Mouse (Mus musculus): ENCODE results near the gene Nobox.

Nobox gene

GRCm38 (mm10) chr6:43272597-43272996 is 36.8 kb downstream of the Nobox start:
- peak; percentile 51 for DNase-seq

- peak; percentile 84 for DNase-seq
These were observed 43.0 kb downstream of the Nobox start for GRCm38 (mm10) chr6:43266356-43266755.

GRCm38 (mm10) chr6:43265363-43266041 is 43.9 kb downstream of the Nobox start, which contains the start of gene Arhgef5:
TSS of gene Arhgef5 (plus strand) at chr6:43265582.
- DNase-seq: peak; percentile 85

GRCm38 (mm10) chr6:43260756-43261155 is 48.6 kb downstream of the Nobox start:
- DNase-seq: no peak

- DNase-seq: peak; percentile 53
These were observed 55.0 kb downstream of the Nobox start for GRCm38 (mm10) chr6:43254193-43254926.
